Mouse (Mus musculus) testis, adult 2 months (tissue): Measurements from ENCODE around the gene Grhpr. TPM values are rescaled to one million over a fixed set of nuclear protein-coding genes. Genes with fewer than 3 reads are reported as not detected.
A peak's percentile ranks its signal among the peaks of the same experiment; 100 is the strongest.

Source experiments
- H3K27ac ChIP-seq: fragments of 200-500 bp; 2 replicates; pipeline ENCODE4 v1.5.1; 2012; ENCODE audit warnings: low read depth, low read length; ENCODE audit not compliant: control insufficient read depth, insufficient read depth
- H3K27me3 ChIP-seq: fragments of 200-500 bp; 2 replicates; pipeline ENCODE4 v1.6.1; 2012; ENCODE audit warnings: mild to moderate bottlenecking, low read length, moderate library complexity; ENCODE audit not compliant: control insufficient read depth, insufficient read depth
- H3K36me3 ChIP-seq: fragments of 200-500 bp; 2 replicates; pipeline ENCODE4 v1.6.1; 2012; ENCODE audit warnings: mild to moderate bottlenecking, low read length; ENCODE audit not compliant: control insufficient read depth, insufficient read depth
- H3K4me1 ChIP-seq: fragments of 200-500 bp; 2 replicates; pipeline ENCODE4 v1.6.1; 2012; ENCODE audit warnings: low read length; ENCODE audit not compliant: control insufficient read depth, insufficient read depth
- H3K4me3 ChIP-seq: fragments of 200-500 bp; 2 replicates; pipeline ENCODE4 v1.5.1; 2012; ENCODE audit warnings: low read depth, mild to moderate bottlenecking, low read length, moderate library complexity, mixed read lengths; ENCODE audit not compliant: control insufficient read depth
- CTCF ChIP-seq: fragments of 200-500 bp; IDR thresholded peaks from 2 replicates; pipeline ENCODE4 v1.5.1; 2012; ENCODE audit warnings: low read depth, mild to moderate bottlenecking, inconsistent platforms, low read length, moderate library complexity; ENCODE audit not compliant: control insufficient read depth, insufficient read depth, insufficient replicate concordance
- POLR2A ChIP-seq: fragments of 200-500 bp; IDR thresholded peaks from 2 replicates; pipeline ENCODE4 v1.6.1; 2012; ENCODE audit warnings: low read depth, mild to moderate bottlenecking, inconsistent platforms, low read length, moderate library complexity; ENCODE audit not compliant: control insufficient read depth
- polyA plus RNA-seq: library from polyadenylated mRNA; depleted of rRNA; stranded (reverse); fragments of >200 nt; gene quantifications from 2 replicates; pipeline ENCODE4 v1.2.3, GENCODE M21; 2012

Grhpr gene
- polyA plus RNA-seq, 1 experiment, result 13.1 TPM

GRCm38 (mm10) chr4:45005452-45005851 is 24.3 kb downstream of the Grhpr start:
- no peak for TF ChIP-seq POLR2A
- Histone ChIP-seq H3K4me3 (no peak overlapping the region), H3K4me1 (no peaks in the 10 kb centered on the region), H3K36me3 (no peaks in the 10 kb centered on the region), H3K27ac (no peak overlapping the region), H3K27me3 (no peaks in the 10 kb centered on the region)

- H3K27me3 ChIP-seq, result no peaks in the 10 kb centered on the region
- no peaks in the 10 kb centered on the region for H3K36me3 ChIP-seq
- peaks cover 6% of the 10 kb centered on the region for H3K4me1 ChIP-seq
- TF ChIP-seq POLR2A (no peak), CTCF (no peak)
- peak overlapping the region; percentile 96 for H3K4me3 ChIP-seq
- 0 out of 2 replicates have a peak overlapping the region, but pooled peaks have one; percentile 18 for H3K27ac ChIP-seq
These were observed 29.7 kb downstream of the Grhpr start for GRCm38 (mm10) chr4:45010806-45011415.

- Histone ChIP-seq H3K36me3 (no peaks in the 10 kb centered on the region), H3K27me3 (no peaks in the 10 kb centered on the region), H3K4me1 (peaks cover 6% of the 10 kb centered on the region), H3K27ac (peak overlapping the region; percentile 99), H3K4me3 (peak overlapping the region; percentile 96)
- no peak for TF ChIP-seq CTCF
These were observed 30.4 kb downstream of the Grhpr start for GRCm38 (mm10) chr4:45011581-45012104.

- peak within 1 kb of the TSS; percentile 99 for H3K27ac ChIP-seq
- H3K4me1 ChIP-seq, result peaks cover 6% of the 10 kb centered on the region
- H3K36me3 ChIP-seq, result no peaks in the 10 kb centered on the region
- peak; percentile 72; the same call in 1 of the 2 replicates for TF ChIP-seq POLR2A
- TF ChIP-seq CTCF, result 0 out of 2 replicates have a peak, but pooled peaks have one; percentile 8
- H3K27me3 ChIP-seq, result no peaks in the 10 kb centered on the region
- peak within 1 kb of the TSS; percentile 96 for H3K4me3 ChIP-seq
These were observed 31.1 kb downstream of the Grhpr start, which contains the start of gene Zbtb5 for GRCm38 (mm10) chr4:45012105-45012975. Gene Zbtb5, minus strand, starts transcription at chr4:45012412.

- H3K4me3 ChIP-seq, result peak overlapping the region; percentile 96
- H3K27me3 ChIP-seq, result no peaks in the 10 kb centered on the region
- H3K4me1 ChIP-seq, result peaks cover 6% of the 10 kb centered on the region
- H3K36me3 ChIP-seq, result no peaks in the 10 kb centered on the region
- TF ChIP-seq POLR2A, result no peak
- no peak for TF ChIP-seq CTCF
- peak overlapping the region; percentile 68 for H3K27ac ChIP-seq
These were observed 31.8 kb downstream of the Grhpr start for GRCm38 (mm10) chr4:45013031-45013431.

DNA sequence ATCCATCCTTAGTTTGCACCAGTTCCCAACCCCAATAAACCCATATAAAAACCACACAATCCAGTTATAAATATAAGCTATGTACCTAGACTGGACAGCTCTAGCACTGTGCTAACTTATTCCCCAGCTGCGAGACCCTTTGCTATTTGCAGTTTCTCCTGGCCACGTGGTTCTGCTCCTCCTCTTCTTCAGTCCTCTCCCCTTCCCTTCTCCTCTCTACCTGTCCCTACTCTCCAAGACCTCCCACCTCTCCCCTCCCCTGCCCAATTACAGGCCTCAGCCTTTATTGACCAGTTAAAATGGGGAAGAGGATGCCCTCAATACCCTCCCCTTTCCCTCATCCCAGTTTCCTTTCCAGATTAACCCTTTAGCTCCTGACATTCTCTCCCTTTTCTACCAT is 32.3 kb downstream of the Grhpr start:
- H3K36me3 ChIP-seq, result no peaks in the 10 kb centered on the region
- no peak overlapping the region for H3K27ac ChIP-seq
- H3K4me3 ChIP-seq, result peak overlapping the region; percentile 75
- no peak for TF ChIP-seq CTCF
- TF ChIP-seq POLR2A, result no peak
- H3K27me3 ChIP-seq, result no peaks in the 10 kb centered on the region
- H3K4me1 ChIP-seq, result peaks cover 6% of the 10 kb centered on the region

GRCm38 (mm10) chr4:45015615-45016014 is 34.4 kb downstream of the Grhpr start:
- TF ChIP-seq CTCF (no peak), POLR2A (no peak)
- Histone ChIP-seq H3K4me1 (peaks cover 10% of the 10 kb centered on the region), H3K27me3 (no peaks in the 10 kb centered on the region), H3K36me3 (no peaks in the 10 kb centered on the region), H3K4me3 (no peak overlapping the region), H3K27ac (no peak overlapping the region)
